Mouse (Mus musculus) G1E (cell line): ENCODE results near the gene Ppfia1.

Experiments
- CTCF ChIP-seq: IDR thresholded peaks from 2 replicates; pipeline ENCODE4 v1.5.1; 2012; ENCODE audit warnings: low read depth, low read length, inconsistent platforms, mixed read lengths
- GATA1 ChIP-seq: IDR thresholded peaks from 2 replicates; pipeline ENCODE4 v1.6.1; 2012; ENCODE audit warnings: borderline replicate concordance, low read length, inconsistent platforms, mixed read lengths

GRCm38 (mm10) chr7:144516711-144517110 lies 36.8 kb downstream of the Ppfia1 start:
- TF ChIP-seq GATA1: no peak
- TF ChIP-seq CTCF: no peak
